Mouse (Mus musculus) heart, adult 2 months (tissue): ENCODE measurements at regions not wholly inside any gene's neighbourhood (a gene's known extent, or its start where the extent isn't known, plus 50 kb on each side); places are given as distances from the start of the nearest gene placed in this dataset.

Experiments
- CTCF ChIP-seq: fragments of 200-600 bp; IDR thresholded peaks from 2 replicates; pipeline ENCODE4 v1.8.1; 2022; ENCODE audit warnings: antibody characterized with exemption, mild to moderate bottlenecking, moderate library complexity
- EP300 ChIP-seq: fragments of 200-500 bp; IDR thresholded peaks from 2 replicates; pipeline ENCODE4 v1.6.1; 2011; ENCODE audit warnings: low read depth, low read length, control low read depth; ENCODE audit not compliant: insufficient read depth
- POLR2A ChIP-seq: fragments of 200-500 bp; IDR thresholded peaks from 2 replicates; pipeline ENCODE4 v1.6.1; 2011; ENCODE audit warnings: mild to moderate bottlenecking, low read depth, low read length, control low read depth; ENCODE audit not compliant: insufficient read depth

GRCm38 (mm10) chr14:55338010-55338409 lies 116.2 kb downstream of the Dhrs2 start:
- no peak for TF ChIP-seq POLR2A
- no peak for TF ChIP-seq CTCF
- TF ChIP-seq EP300 = no peak
